Mouse (Mus musculus) stomach, embryonic 15.5 days (tissue): ENCODE results near the gene Car9. TPM values are rescaled to one million over a fixed set of nuclear protein-coding genes. Genes with fewer than 3 reads are reported as not detected.

Experiments used
- ATAC-seq: fragments of 200-750 bp; cut with Nextera tagmentation; 2 replicates; pipeline ENCODE4 v1.8.0; 2017; ENCODE audit warnings: low read depth, moderate number of reproducible peaks, moderate TSS enrichment; ENCODE audit not compliant: insufficient read depth, low FRiP score
- H3K27ac ChIP-seq: fragments of 300-500 bp; sonication (generic); 2 replicates; pipeline ENCODE4 v1.5.1; 2015; ENCODE audit warnings: mild to moderate bottlenecking, inconsistent platforms
- H3K27me3 ChIP-seq: fragments of 300-500 bp; sonication (generic); replicated peaks from 2 replicates; pipeline ENCODE4 v1.6.1; 2015; ENCODE audit warnings: inconsistent platforms
- H3K36me3 ChIP-seq: fragments of 300-500 bp; sonication (generic); 2 replicates; pipeline ENCODE4 v1.6.1; 2015; ENCODE audit warnings: inconsistent platforms
- H3K4me1 ChIP-seq: fragments of 300-500 bp; sonication (generic); 2 replicates; pipeline ENCODE4 v1.6.1; 2015; ENCODE audit warnings: inconsistent platforms
- H3K4me2 ChIP-seq: fragments of 300-500 bp; sonication (generic); 2 replicates; pipeline ENCODE4 v1.6.1; 2015; ENCODE audit warnings: mild to moderate bottlenecking, inconsistent platforms
- H3K4me3 ChIP-seq: fragments of 300-500 bp; sonication (generic); replicated peaks from 2 replicates; pipeline ENCODE4 v1.5.1; 2015; ENCODE audit warnings: inconsistent platforms
- H3K9ac ChIP-seq: fragments of 300-500 bp; sonication (generic); 2 replicates; pipeline ENCODE4 v1.6.1; 2015; ENCODE audit warnings: inconsistent platforms
- H3K9me3 ChIP-seq: fragments of 300-500 bp; sonication (generic); 2 replicates; pipeline ENCODE4 v1.6.1; 2016; ENCODE audit warnings: inconsistent platforms
- WGBS: fragments of 180-500 bp; shearing (Covaris S2); methylation state at CpG from one replicate; pipeline ENCODE4 v1.1.7; 2015; 5-methylcytosine and 5-hydroxymethylcytosine counted together
- polyA plus RNA-seq: library from polyadenylated mRNA; unstranded; fragments of >200 nt; fragmentation: Nextera tagmentation; extraction: Ambion mirVana; gene quantifications from 2 replicates; pipeline ENCODE4 v1.2.1, GENCODE M21; 2015

The Car9 gene
- polyA plus RNA-seq, 1 experiment from 2014 or later, result 30.9 TPM

DNA sequence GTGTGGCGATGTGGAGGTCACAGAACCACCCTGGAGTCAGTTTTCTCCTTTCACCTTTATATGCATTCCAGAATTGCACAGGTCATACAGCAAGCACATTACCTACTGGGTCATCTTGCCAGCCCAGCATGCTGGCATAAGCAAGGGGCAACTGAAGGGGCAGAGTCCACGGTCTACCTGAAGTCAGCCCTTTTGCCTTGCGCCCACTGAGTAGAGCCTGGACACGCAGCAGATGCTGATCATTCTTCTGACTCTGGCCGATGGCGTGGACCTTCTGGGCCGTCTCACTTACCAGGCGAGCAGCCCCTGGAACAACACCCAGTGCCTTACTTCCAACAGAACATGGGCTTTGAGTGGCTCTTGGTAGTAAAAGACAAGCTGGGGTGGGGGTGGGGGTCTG lies 9.4 kb upstream of the Car9 start:
- ATAC-seq, result no peak
- Histone ChIP-seq H3K9ac (no peak overlapping the region), H3K36me3 (peaks cover 8% of the 10 kb centered on the region; the same call in 1 of the 2 replicates), H3K27me3 (no peaks in the 10 kb centered on the region), H3K4me3 (0 out of 2 replicates have a peak overlapping the region, but pooled peaks have one; percentile 62), H3K4me2 (peak overlapping the region; percentile 74; the same call in 1 of the 2 replicates), H3K27ac (no peak overlapping the region), H3K9me3 (no peaks in the 10 kb centered on the region), H3K4me1 (peaks cover 30% of the 10 kb centered on the region)
- 90% methylated on average over 8 of the region's 8 CpGs for WGBS

- H3K27ac ChIP-seq, result no peak overlapping the region
- 53% methylated on average over 4 of the region's 4 CpGs for WGBS
- peak overlapping the region; percentile 74 for H3K4me2 ChIP-seq
- no peaks in the 10 kb centered on the region for H3K27me3 ChIP-seq
- peak overlapping the region; percentile 62 for H3K4me3 ChIP-seq
- ATAC-seq, result no peak
- no peaks in the 10 kb centered on the region for H3K9me3 ChIP-seq
- H3K36me3 ChIP-seq, result peaks cover 8% of the 10 kb centered on the region; the same call in 1 of the 2 replicates
- H3K9ac ChIP-seq, result no peak overlapping the region
- peaks cover 30% of the 10 kb centered on the region for H3K4me1 ChIP-seq
Measured at GRCm38 (mm10) chr4:43497946-43498345, 8.8 kb upstream of the Car9 start.

DNA sequence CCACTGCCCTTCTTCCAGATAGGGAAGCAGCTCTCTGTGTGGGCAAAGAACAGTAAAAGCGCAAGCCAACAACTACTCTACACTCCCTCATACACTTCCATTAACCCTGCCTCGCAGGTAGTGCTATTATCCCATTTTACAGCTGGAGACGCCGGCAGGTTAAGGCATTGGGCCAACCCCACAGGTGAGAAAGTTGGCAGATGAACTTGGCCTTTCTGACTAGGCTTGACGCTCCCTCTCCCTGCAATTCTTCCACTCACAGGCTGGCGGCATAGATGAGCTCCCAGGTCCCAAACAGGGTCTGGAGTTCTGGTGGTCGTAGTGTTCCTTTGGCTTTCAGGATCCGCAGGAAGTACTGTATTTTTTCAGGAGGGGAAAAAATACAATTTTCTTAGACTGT lies 7.8 kb upstream of the Car9 start:
- H3K4me3 ChIP-seq, result peak overlapping the region; percentile 62
- H3K4me2 ChIP-seq, result peak overlapping the region; percentile 74
- H3K4me1 ChIP-seq, result peaks cover 30% of the 10 kb centered on the region
- peak overlapping the region; percentile 64; the same call in 1 of the 2 replicates for H3K27ac ChIP-seq
- 12% methylated on average over 8 of the region's 8 CpGs for WGBS
- H3K9me3 ChIP-seq, result no peaks in the 10 kb centered on the region
- 0 out of 2 replicates have a peak, but pooled peaks have one; percentile 18 for ATAC-seq
- no peaks in the 10 kb centered on the region for H3K27me3 ChIP-seq
- H3K9ac ChIP-seq, result peak overlapping the region; percentile 47; the same call in 1 of the 2 replicates
- peaks cover 8% of the 10 kb centered on the region; the same call in 1 of the 2 replicates for H3K36me3 ChIP-seq

DNA sequence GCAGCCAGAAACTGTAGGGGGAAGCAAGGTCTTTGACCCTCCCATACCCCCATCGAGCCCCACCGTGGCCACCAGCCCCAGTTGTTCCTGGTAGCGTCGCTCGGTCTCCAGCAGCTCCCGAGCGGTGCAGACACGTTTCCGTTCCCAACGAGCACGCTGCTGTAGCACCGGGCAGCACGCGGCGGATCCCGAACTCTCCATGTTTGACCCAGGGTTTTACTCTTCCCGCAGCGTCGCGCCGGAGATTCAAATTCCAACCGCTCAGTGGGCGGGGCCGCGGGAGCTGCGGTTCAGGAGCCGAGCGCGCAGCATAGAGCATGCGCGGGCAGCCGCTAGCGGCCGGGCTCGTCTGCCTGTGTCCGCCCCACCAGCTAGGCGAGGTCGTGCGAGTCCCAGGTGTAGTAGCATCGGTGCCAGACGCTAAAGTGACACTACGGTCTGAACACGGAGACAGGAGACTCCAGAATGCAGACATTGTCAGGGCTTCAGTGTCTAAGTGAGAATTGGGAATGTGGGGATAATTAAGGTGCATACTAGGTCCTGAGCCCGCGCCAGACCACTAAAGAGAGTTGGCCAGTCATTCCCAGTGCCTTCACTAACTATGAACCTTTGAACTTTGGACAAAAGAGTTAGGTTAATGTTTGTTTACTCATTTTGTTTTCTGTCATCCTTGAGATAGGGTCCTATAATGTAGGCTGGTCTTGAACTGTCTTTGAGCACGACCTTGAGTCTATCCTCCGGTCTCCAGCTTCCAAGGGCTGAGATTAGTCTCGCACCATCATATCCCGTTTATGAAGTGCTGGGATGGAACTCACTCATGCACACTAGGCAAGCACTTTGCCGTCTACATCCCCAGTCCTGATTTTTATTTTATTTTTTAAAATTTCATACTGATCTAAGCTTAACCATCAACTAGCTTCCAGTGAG lies 7.1 kb upstream of the Car9 start, which contains the start of gene Arhgef39:
Arhgef39 (minus strand) TSS at position 289 of the 927 bp plus-strand sequence.
- WGBS, result 6% methylated on average over 50 of the region's 50 CpGs
- Histone ChIP-seq H3K4me3 (peak within 1 kb of the TSS; percentile 62), H3K9me3 (no peaks in the 10 kb centered on the region), H3K36me3 (peaks cover 8% of the 10 kb centered on the region; the same call in 1 of the 2 replicates), H3K27me3 (no peaks in the 10 kb centered on the region), H3K9ac (peak within 1 kb of the TSS; percentile 47), H3K4me1 (peaks cover 26% of the 10 kb centered on the region), H3K27ac (peak within 1 kb of the TSS; percentile 64; the same call in 1 of the 2 replicates), H3K4me2 (peak within 1 kb of the TSS; percentile 74)
- ATAC-seq, result peak; percentile 90

DNA sequence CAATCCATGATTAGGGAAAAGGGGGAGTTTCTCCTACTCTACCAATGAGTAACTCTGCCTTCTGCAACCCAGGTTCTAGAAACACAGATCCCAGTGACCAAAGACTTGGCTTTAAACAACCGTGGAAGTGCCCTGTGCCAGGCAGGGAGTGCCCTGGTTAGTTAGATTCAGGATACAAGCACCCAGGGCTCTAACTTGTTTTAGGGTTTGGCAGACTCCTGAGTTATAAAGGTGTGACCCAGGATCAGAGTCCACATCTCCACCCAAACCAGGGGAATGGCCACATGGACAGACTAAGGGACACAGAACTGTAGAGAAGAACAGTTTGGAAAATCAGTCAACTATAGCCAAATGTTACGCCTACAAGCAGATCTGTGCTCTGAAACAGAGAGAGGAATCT lies 3.7 kb upstream of the Car9 start:
- Histone ChIP-seq H3K9ac (no peak overlapping the region), H3K36me3 (no peaks in the 10 kb centered on the region), H3K4me2 (no peak overlapping the region), H3K4me1 (peaks cover 17% of the 10 kb centered on the region), H3K9me3 (no peaks in the 10 kb centered on the region), H3K4me3 (no peak overlapping the region), H3K27me3 (no peaks in the 10 kb centered on the region), H3K27ac (no peak overlapping the region)
- WGBS, result 76% methylated on average over 2 of the region's 2 CpGs
- ATAC-seq, result no peak

- Histone ChIP-seq H3K4me1 (peaks cover 15% of the 10 kb centered on the region), H3K36me3 (no peaks in the 10 kb centered on the region), H3K9ac (no peak overlapping the region), H3K9me3 (no peaks in the 10 kb centered on the region), H3K4me3 (no peak overlapping the region), H3K27me3 (no peaks in the 10 kb centered on the region), H3K4me2 (no peak overlapping the region), H3K27ac (no peak overlapping the region)
- WGBS, result 77% methylated on average over 6 of the region's 6 CpGs
- no peak for ATAC-seq
Measured at GRCm38 (mm10) chr4:43503506-43503905, 3.3 kb upstream of the Car9 start.

GRCm38 (mm10) chr4:43504269-43504668 lies 2.5 kb upstream of the Car9 start:
- Histone ChIP-seq H3K4me2 (no peak overlapping the region), H3K27ac (no peak overlapping the region), H3K36me3 (no peaks in the 10 kb centered on the region), H3K9me3 (no peaks in the 10 kb centered on the region), H3K4me1 (peaks cover 17% of the 10 kb centered on the region), H3K9ac (no peak overlapping the region), H3K4me3 (no peak overlapping the region), H3K27me3 (no peaks in the 10 kb centered on the region)
- 72% methylated on average over 4 of the region's 4 CpGs for WGBS
- ATAC-seq, result no peak

GRCm38 (mm10) chr4:43506074-43506473 lies 692 bp upstream of the Car9 start:
- Histone ChIP-seq H3K4me1 (peaks cover 19% of the 10 kb centered on the region), H3K36me3 (no peaks in the 10 kb centered on the region), H3K4me3 (no peak overlapping the region), H3K27me3 (no peaks in the 10 kb centered on the region), H3K9me3 (no peaks in the 10 kb centered on the region), H3K9ac (no peak overlapping the region), H3K27ac (no peak overlapping the region), H3K4me2 (no peak overlapping the region)
- 69% methylated on average over 8 of the region's 8 CpGs for WGBS
- ATAC-seq, result no peak

DNA sequence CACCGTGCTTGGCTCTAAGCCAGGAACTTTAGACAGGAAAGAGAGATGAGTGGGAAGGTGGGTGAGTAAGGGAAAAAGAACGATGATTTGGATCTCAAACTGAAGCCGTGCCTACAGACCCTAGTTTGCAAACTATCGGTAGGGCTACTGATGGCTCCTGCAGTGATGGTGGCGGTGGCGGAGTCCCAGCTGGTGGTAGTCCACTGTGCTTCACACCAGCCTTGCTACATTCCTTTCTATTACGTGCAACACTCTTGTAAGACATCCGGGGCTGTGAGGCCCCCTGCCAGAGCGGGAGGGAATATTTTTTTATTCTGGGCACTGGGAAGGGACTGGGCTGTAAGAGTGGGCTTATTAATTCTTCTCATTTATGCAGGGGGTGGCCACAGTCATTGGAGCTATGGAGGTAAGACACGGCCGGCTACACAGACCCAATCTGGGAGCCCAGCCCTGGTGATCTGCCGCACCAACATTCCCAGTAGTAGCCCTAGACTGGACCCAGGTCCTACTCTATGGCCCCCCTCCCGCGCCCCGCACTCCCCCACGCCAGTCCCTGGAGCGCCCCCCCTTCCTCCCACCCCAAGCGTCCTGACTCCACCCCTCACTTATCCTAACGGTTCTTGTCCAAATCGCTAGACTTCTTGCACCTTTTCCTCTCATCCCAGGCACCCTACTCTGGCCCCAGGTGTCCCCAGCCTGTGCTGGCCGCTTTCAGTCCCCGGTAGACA lies 1.3 kb downstream of the Car9 start:
- WGBS, result 6% methylated on average over 22 of the region's 22 CpGs
- Histone ChIP-seq H3K9me3 (no peaks in the 10 kb centered on the region), H3K27ac (peak overlapping the region; percentile 63; the same call in 1 of the 2 replicates)

GRCm38 (mm10) chr4:43508666-43508997 lies 1.9 kb downstream of the Car9 start:
- peak overlapping the region; percentile 82 for H3K4me2 ChIP-seq
- H3K4me1 ChIP-seq, result peaks cover 19% of the 10 kb centered on the region
- H3K9me3 ChIP-seq, result no peaks in the 10 kb centered on the region
- 3% methylated on average over 13 of the region's 13 CpGs for WGBS
- ATAC-seq, result peak; percentile 76
- H3K9ac ChIP-seq, result peak overlapping the region; percentile 34
- H3K4me3 ChIP-seq, result peak overlapping the region; percentile 50
- no peaks in the 10 kb centered on the region for H3K27me3 ChIP-seq
- no peaks in the 10 kb centered on the region for H3K36me3 ChIP-seq
- peak overlapping the region; percentile 63; the same call in 1 of the 2 replicates for H3K27ac ChIP-seq

More for the DNA sequence above, 1.3 kb downstream of the Car9 start:
- H3K4me3 ChIP-seq, result peak overlapping the region; percentile 50
- no peaks in the 10 kb centered on the region for H3K27me3 ChIP-seq
- H3K36me3 ChIP-seq, result no peaks in the 10 kb centered on the region
- H3K9ac ChIP-seq, result peak overlapping the region; percentile 34
- peak; percentile 21 for ATAC-seq
- peaks cover 19% of the 10 kb centered on the region for H3K4me1 ChIP-seq
- H3K4me2 ChIP-seq, result peak overlapping the region; percentile 82

- Histone ChIP-seq H3K9me3 (no peaks in the 10 kb centered on the region), H3K4me1 (peaks cover 19% of the 10 kb centered on the region), H3K4me2 (peak overlapping the region; percentile 82), H3K36me3 (no peaks in the 10 kb centered on the region), H3K9ac (no peak overlapping the region; the same call in 1 of the 2 replicates), H3K4me3 (peak overlapping the region; percentile 50), H3K27ac (peak overlapping the region; percentile 63; the same call in 1 of the 2 replicates), H3K27me3 (no peaks in the 10 kb centered on the region)
- ATAC-seq, result no peak
- WGBS, result 45% methylated on average over 9 of the region's 9 CpGs
Measured at GRCm38 (mm10) chr4:43509109-43509508, 2.3 kb downstream of the Car9 start.
